Mouse (Mus musculus) retina, postnatal 1 day (tissue): ENCODE measurements around the gene Gm9803.
A peak's percentile ranks its signal among the peaks of the same experiment; 100 is the strongest.
"Not testable (repeated sequence)": the region's sequence is repeated elsewhere in the genome, so short reads cannot be mapped to it uniquely, and the experiment has no call there.

Experiments used
- DNase-seq: peaks from one replicate; pipeline ENCODE4 v3.0.0-alpha.2; 2012

Gm9803 gene

DNA sequence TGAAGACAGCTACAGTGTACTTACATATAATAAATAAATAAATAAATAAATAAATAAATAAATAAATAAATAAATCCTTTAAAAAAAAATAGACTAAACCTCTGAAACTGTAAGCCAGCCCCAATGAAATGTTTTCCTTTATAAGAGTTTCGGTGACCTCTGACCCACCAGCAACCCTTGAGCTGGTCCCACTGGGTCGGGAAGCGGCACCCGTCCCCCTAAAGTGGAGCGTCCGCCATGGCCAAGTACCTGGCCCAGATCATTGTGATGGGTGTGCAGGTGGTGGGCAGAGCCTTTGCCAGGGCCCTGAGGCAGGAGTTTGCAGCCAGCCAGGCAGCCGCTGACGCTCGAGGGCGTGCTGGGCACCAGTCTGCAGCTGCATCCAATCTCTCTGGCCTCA, at the start of gene Gm9803:
Gene Gm9803 (plus strand): TSS at position 154 of the 400 bp plus-strand sequence.
- not testable (repeated sequence) for DNase-seq

DNA sequence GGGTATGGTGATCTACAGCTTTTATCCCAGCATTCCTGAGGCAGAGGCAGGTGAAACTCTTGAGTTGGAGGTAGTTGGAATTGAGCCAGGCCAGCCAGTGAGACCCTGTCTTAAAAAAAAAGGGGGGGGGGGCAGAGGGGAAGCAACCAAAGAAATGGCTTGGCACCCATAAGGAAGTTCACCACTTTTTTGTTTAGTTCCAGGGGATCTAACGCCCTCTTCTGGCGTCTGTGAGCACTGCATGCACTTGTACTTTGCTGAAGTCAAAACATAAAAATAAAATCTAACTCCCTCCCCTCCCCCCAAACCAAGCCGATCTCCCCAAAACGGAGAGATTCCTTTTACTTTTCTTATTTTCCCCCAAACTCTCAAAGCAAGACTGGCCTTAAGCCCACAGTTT, 48.5 kb upstream of the Gm9803 start:
- DNase-seq: peak; percentile 31

GRCm38 (mm10) chr10:43477459-43477858, 46.4 kb upstream of the Gm9803 start:
- peak; percentile 21 for DNase-seq

DNA sequence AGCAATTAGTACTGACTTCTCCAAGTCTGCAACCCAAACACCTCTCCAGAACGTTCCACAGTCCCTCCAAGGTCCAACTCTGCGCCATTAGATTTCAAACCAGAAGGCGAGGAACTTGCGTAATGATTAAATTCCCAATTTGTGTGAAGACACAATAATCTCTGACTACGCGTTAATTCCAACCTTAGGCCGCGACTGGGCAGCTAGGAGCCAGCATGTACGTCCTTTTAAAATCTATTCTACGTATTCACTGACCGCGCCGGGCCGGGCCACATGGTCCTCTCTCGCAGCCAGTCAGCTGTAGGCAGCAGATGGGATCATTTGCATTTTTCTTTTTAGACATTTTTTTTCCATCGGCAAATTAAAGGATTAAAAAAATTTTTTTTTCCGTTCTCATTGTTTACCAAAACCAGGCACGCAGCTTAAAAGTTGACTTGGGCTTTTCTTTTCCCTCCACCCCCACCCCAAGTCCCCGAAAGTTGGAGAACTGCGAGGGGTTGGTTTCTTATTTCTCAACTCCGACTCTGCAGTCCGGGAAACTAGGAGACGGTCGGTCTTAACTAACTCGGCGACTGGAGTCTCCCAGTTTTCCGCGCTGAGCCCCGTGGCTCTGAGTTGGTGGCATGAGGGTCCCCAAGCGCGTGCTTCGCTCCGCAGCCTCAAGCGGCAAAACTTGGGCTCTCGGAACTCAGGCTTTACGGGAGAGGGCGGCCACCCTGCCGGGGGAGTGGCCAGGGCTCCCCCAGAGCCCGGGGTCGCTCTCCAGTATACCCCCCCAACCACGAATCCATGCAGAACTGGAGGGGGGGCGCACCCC, 45.8 kb upstream of the Gm9803 start:
- peak; percentile 66 for DNase-seq

- peak; percentile 86 for DNase-seq
These were observed 45.0 kb upstream of the Gm9803 start, which contains the start of gene Bend3 for GRCm38 (mm10) chr10:43478751-43479435. TSS of gene Bend3 (plus strand) at chr10:43478831.

DNA sequence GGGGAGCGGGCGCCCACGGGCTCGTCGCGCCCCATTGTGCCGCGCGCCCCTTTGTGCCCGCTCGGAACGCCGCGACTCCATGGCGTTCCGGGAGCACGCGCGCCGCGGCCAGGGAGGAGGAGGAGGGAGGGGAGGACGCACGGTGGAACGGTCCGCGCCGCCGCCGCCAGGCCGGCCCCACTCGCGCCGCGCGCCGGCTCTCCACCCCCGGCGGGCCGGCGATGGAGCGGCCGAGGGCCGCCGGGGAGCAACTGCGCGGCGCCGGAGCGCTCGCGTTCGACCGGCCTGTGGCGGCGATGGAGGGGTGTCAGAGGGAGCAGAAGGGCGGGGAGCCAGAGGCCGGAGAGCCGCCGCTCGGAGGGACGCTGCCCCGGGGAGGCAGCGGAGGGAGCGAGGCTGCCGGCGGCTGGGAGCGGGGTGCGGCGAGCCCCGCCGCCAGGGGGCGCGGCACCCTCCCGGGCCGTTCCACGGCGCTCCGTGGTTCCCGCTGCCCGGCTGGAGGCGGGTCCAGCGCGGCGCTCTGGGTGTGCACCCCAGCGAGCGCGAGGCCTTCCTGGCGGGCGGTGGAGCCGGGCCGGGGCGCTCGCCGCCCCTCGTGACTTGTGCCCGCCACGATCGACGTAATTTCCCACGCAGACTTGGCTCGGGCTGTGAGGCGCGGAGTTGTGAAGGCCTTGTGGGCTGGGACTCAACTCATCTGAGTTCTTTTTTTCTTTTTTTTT, 44.3 kb upstream of the Gm9803 start:
- DNase-seq: peak; percentile 89

DNA sequence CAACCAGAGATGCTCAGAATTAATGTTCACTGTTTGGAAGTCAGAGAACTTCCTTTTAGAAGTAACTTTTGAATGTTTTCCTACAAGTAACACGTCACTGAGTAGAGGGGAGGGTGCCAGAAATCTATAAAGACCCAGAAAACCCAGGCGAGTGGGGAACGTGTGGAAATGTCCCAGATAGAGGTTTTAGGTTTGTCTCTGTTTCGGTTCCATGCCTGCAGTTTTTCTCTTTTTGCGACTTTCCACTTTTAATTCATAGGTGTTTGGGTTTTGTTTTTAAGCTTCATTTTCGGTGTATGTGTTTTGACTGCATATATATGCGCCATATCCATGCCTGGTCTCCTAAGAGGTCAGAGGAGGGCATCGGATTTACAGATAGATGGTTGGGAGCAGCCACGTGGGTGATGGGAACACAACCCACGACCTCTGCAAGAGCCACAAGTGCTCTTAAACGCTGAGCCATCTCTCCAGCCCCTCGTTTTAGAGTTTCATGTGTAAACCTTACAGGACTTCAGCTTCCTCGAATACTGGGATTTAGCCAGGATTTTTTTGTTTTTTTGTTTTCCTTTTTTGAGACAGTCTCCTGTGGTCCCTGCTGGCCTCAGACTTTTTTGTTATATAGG, 43.5 kb upstream of the Gm9803 start:
- no peak for DNase-seq

GRCm38 (mm10) chr10:43481179-43481578, 42.7 kb upstream of the Gm9803 start:
- DNase-seq: no peak

DNA sequence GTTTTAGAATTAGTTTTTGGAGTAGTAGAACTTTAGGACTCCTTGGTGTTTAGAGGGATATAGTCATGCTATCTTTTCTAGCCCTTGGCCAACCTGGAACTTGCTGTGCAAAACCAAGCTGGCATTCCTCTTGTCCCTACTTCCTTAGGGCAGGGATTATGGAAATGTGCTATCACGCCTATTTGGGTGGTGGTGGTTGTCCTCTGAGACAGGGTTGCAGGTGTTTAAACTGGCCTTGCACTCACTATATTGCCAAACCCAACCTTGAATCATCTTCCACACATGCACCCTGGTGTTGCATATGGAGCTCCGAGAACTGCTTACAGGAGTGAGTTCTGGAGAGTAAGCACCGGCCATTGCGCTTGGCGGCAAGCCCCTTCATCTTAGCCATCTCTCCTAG, 41.9 kb upstream of the Gm9803 start:
- no peak for DNase-seq

DNA sequence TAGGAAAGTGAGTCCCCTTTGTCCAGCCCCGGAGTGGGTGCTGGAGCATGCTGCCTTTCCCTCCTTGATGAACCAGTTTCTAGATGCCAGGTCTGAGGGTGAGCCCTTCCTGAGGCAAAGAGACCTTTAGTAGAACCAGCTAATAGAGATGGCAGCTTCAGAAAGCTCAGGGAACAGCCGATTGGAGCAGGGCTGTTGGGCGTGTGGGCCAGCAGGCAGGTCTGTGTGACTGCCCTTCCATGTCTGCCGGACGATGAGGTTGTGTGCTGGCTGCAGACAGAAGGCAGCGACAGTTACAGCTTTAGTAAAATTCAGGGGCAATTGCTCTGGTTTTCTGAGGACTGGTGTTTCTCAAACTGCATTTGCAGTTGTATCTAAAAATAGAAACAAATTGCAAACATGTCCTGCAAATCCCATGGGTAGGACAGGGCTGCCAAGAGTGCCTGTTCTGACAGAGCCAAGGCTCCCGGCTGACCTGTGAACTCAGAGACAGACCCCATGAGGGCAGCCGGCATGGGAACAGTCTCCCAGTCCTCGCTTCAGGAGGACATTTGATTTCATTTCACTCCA, 40.4 kb upstream of the Gm9803 start:
- DNase-seq: no peak

GRCm38 (mm10) chr10:43485751-43486268, 38.1 kb upstream of the Gm9803 start:
- no peak for DNase-seq

GRCm38 (mm10) chr10:43487441-43488010, 36.4 kb upstream of the Gm9803 start:
- no peak for DNase-seq

DNA sequence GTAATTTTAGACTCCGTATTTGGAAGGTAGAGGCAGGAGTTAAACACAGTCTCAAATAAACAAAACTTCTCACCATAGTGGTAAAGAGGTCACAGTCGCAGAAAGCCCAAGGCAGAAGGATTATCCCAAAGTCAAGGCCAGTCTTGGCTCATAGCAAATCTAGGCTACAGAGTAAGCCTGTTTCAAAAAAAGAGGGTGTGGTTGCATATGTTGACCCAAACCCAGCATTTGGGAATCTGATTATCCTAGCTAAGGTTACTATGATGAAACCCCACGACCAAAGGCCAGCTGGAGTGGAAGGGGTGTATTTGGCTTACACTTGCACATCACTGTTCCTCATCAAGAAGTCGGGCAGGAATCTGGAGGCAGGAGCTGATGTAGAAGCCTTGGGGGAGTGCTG, 35.6 kb upstream of the Gm9803 start:
- DNase-seq: no peak

GRCm38 (mm10) chr10:43489139-43489538, 34.7 kb upstream of the Gm9803 start:
- no peak for DNase-seq

GRCm38 (mm10) chr10:43489550-43489949, 34.3 kb upstream of the Gm9803 start:
- DNase-seq: no peak

GRCm38 (mm10) chr10:43490034-43490433, 33.9 kb upstream of the Gm9803 start:
- no peak for DNase-seq

- DNase-seq: no peak
These were observed 33.0 kb upstream of the Gm9803 start for GRCm38 (mm10) chr10:43490846-43491245.

DNA sequence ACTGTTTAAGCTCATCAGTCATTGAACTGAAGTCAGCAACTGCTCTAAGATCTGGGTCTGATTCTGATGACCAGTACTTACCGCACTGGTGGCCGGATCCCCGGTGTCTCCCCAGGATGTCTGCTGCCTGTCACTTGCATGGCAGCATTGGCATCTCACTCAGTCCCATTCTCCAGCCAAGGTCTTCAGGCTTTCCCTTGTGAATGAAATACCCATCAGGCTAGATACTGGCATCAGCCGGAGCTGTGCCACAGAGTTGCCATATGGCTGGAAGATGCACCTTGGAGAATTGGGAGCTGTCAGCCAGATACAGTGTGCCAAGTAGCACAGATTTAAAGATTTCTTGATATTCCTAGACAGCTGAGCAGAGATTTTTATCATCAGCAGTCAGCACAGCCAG, 21.3 kb upstream of the Gm9803 start:
- DNase-seq: no peak

DNA sequence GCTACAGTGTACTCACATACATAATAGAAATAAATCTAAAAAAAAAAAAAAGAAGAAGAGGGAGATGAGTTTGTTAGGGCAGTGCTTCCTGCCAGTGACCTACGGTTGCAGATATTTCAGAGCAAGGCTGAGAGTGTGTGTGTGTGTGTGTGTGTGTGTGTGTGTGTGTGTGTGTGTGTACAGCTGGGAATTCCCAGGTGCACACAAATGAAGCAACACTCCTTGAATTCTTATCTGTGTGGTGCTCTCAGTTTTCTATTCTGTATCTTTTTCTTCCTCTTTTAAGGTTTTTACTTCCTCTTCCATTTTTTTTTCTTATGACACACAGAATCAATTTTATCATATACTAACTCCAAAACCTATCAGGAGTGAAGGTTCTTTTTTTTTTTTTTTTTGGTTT, 19.6 kb upstream of the Gm9803 start:
- DNase-seq: no peak

GRCm38 (mm10) chr10:43507051-43507450, 16.8 kb upstream of the Gm9803 start:
- no peak for DNase-seq

DNA sequence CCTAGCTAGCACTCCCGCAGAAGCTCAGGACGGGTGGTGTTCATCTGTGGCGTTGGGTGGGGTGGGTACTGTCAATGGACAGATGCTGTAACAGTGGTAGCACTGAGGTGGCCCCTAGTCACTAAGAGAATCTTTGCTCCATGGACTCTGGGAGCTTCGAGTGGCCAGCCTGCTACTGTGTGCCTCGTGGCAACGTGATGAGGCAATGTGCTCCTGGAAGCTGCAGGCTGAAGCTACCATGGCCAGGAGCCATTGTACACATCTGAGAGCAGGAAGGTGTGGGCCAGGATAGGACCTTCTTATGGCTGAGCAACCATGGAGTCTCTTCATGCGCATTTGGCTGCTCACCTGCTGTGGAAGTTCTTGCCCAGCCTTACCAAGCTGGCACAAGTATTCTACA, 14.7 kb upstream of the Gm9803 start:
- DNase-seq: no peak

DNA sequence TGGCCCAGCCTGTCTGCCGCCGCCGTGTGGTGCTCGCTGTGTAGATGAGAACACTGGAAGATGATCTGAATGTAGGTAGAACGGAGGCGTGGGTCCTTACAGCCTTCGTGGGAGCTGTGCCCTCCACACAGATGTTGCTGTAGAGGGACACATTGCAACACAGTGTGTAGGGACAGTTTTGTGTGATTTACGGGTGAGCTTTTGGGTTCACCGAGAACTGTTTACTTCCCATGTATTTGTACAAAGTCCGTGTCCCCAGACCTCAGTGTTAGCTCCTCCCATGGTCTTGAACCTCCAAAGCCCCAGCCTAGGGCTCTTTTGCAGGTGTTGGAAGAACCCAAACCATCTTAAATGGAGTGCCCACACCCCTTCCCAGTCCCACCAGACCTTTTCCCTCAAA, 10.9 kb upstream of the Gm9803 start:
- no peak for DNase-seq
